Mouse (Mus musculus) CH12.LX (cell line): ENCODE results near the gene Phactr3.

Experiments used
- CHD2 ChIP-seq: IDR thresholded peaks from 2 replicates; pipeline ENCODE4 v1.6.1; 2011; ENCODE audit warnings: low read length, improper control_type of control experiment
- CTCF ChIP-seq, 2 experiments: IDR thresholded peaks in 1 of 2; conservative IDR thresholded peaks in 1 of 2; 2 replicates each; pipeline ENCODE4 v1.5.1; 2011 to 2012; ENCODE audit warnings: low read depth in 2 of 2, low read length in 2 of 2, improper control_type of control experiment in 1 of 2, inconsistent platforms in 1 of 2, mild to moderate bottlenecking in 1 of 2, moderate library complexity in 1 of 2
- MEF2A ChIP-seq: IDR thresholded peaks from 2 replicates; pipeline ENCODE4 v1.6.1; 2014; ENCODE audit warnings: low read depth, mild to moderate bottlenecking, inconsistent platforms, low read length, improper control_type of control experiment, borderline replicate concordance
- NRF1 ChIP-seq: IDR thresholded peaks from 2 replicates; pipeline ENCODE4 v1.6.1; 2014; ENCODE audit warnings: low read depth, mild to moderate bottlenecking, inconsistent platforms, low read length, improper control_type of control experiment, moderate library complexity
- POLR2A ChIP-seq: IDR thresholded peaks from 2 replicates; pipeline ENCODE4 v1.6.1; 2011; ENCODE audit warnings: low read depth, mild to moderate bottlenecking, improper control_type of control experiment, low read length
- RAD21 ChIP-seq: IDR thresholded peaks from 2 replicates; pipeline ENCODE4 v1.6.1; 2011; ENCODE audit warnings: low read depth, mild to moderate bottlenecking, low read length, improper control_type of control experiment, moderate library complexity
- UBTF ChIP-seq: IDR thresholded peaks from 2 replicates; pipeline ENCODE4 v1.6.1; 2012; ENCODE audit warnings: low read depth, mild to moderate bottlenecking, inconsistent platforms, low read length, improper control_type of control experiment, moderate library complexity
- ZKSCAN1 ChIP-seq: IDR thresholded peaks from 2 replicates; pipeline ENCODE4 v1.6.1; 2012; ENCODE audit warnings: low read depth, inconsistent platforms, low read length, improper control_type of control experiment, borderline replicate concordance
- ZMIZ1 ChIP-seq: IDR thresholded peaks from 2 replicates; pipeline ENCODE4 v1.6.1; 2012; ENCODE audit warnings: low read depth, mild to moderate bottlenecking, inconsistent platforms, low read length, improper control_type of control experiment

GRCm38 (mm10) chr2:178240886-178241285, 122.1 kb downstream of the Phactr3 start:
- TF ChIP-seq ZKSCAN1 (no peak), ZMIZ1 (no peak), NRF1 (no peak), CHD2 (no peak), UBTF (no peak), POLR2A (no peak), CTCF (conservative IDR thresholded peaks at IDR 0.05 in 1 of 2, IDR thresholded peaks at IDR 0.05 in 1 of 2; ENCODE audit: low read depth in 2 of 2, low read length in 2 of 2) (no peak), RAD21 (no peak), MEF2A (no peak)
